Mouse (Mus musculus) testis, adult 2 months (tissue): ENCODE results near the gene Elmo1.

ENCODE experiments used
- CTCF ChIP-seq: fragments of 200-500 bp; IDR thresholded peaks from 2 replicates; pipeline ENCODE4 v1.5.1; 2012; ENCODE audit warnings: low read depth, mild to moderate bottlenecking, inconsistent platforms, low read length, moderate library complexity; ENCODE audit not compliant: control insufficient read depth, insufficient read depth, insufficient replicate concordance
- POLR2A ChIP-seq: fragments of 200-500 bp; IDR thresholded peaks from 2 replicates; pipeline ENCODE4 v1.6.1; 2012; ENCODE audit warnings: low read depth, mild to moderate bottlenecking, inconsistent platforms, low read length, moderate library complexity; ENCODE audit not compliant: control insufficient read depth

GRCm38 (mm10) chr13:20104791-20105190, 14.4 kb downstream of the Elmo1 start:
- TF ChIP-seq CTCF = no peak
- TF ChIP-seq POLR2A = no peak
